Mouse (Mus musculus): ENCODE measurements around the gene Tmem161a.

GRCm38 (mm10) chr8:70129309-70129952 is 42.7 kb upstream of the Tmem161a start:
- no peak for TF ChIP-seq CTCF (IDR thresholded peaks at IDR 0.05; ENCODE audit: extremely low read depth, insufficient read depth, low read length)
- no peak for TF ChIP-seq POLR2A (IDR thresholded peaks at IDR 0.05; ENCODE audit: extremely low read depth, insufficient read depth, low read length)

Data from cortical plate, adult 2 months (tissue).